Mouse (Mus musculus): ENCODE data around the gene Gm42372. TPM values are rescaled to one million over a fixed set of nuclear protein-coding genes. Genes with fewer than 3 reads are reported as not detected.

Gm42372 gene
- polyA plus RNA-seq, 1 experiment from 2014 or later, result 0.32 TPM

GRCm38 (mm10) chr7:16956410-16957265 is 26.2 kb upstream of the Gm42372 start:
- no peak overlapping the region for H3K27ac ChIP-seq (ENCODE audit: low read length)
- no peak overlapping the region for H3K9ac ChIP-seq (ENCODE audit: low read depth, low read length)
- H3K4me2 ChIP-seq (ENCODE audit: low read depth, low read length), result no peak overlapping the region
- no peak for ATAC-seq
- no peak overlapping the region for H3K4me3 ChIP-seq (ENCODE audit: low read length)
- H3K9me3 ChIP-seq (ENCODE audit: control insufficient read depth, low read length), result no peaks in the 10 kb centered on the region
- 61% methylated on average over 15 of the region's 15 CpGs for whole genome bisulfite sequencing
- H3K36me3 ChIP-seq (ENCODE audit: control insufficient read depth, insufficient read depth, low read length), result no peaks in the 10 kb centered on the region
- peaks cover 5% of the 10 kb centered on the region for H3K4me1 ChIP-seq (ENCODE audit: control insufficient read depth, insufficient read depth, low read length)
- no peaks in the 10 kb centered on the region for H3K27me3 ChIP-seq (replicated peaks; ENCODE audit: control insufficient read depth, insufficient read depth, low read length)

GRCm38 (mm10) chr7:16959539-16960187 is 23.2 kb upstream of the Gm42372 start, which contains the start of gene Pnmal1:
Gene Pnmal1 (plus strand): TSS chr7:16959679.
- no peak within 1 kb of the TSS for H3K27ac ChIP-seq (ENCODE audit: low read length)

DNA sequence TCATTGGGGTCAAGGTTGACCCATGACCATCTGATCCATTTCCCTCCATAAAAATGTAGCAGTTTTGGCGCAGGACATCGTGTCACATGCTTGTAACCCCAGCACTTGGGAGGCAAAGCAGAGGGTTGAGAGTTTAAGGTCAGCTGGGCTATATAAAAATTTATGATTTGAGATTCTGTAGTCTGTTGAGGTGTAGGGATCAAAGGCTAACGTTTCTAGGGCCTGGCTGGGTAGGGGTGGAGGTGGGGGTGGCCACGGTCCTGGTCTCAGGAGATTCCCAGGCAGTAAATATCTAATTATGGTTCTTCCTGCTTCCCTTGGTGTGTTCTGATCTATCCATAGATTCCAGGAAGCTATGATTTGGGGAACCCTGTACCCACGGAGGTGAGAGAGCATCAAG is 21.2 kb upstream of the Gm42372 start:
- no peak overlapping the region for H3K4me2 ChIP-seq (ENCODE audit: low read depth, low read length)
- H3K4me3 ChIP-seq (ENCODE audit: low read length), result no peak overlapping the region
- H3K4me1 ChIP-seq (ENCODE audit: control insufficient read depth, insufficient read depth, low read length), result peaks cover 15% of the 10 kb centered on the region
- no peaks in the 10 kb centered on the region for H3K27me3 ChIP-seq (replicated peaks; ENCODE audit: control insufficient read depth, insufficient read depth, low read length)
- H3K9me3 ChIP-seq (ENCODE audit: control insufficient read depth, low read length), result no peaks in the 10 kb centered on the region
- ATAC-seq, result peak; percentile 83
- H3K36me3 ChIP-seq (ENCODE audit: control insufficient read depth, insufficient read depth, low read length), result no peaks in the 10 kb centered on the region
- no peak overlapping the region for H3K9ac ChIP-seq (ENCODE audit: low read depth, low read length)
- no peak overlapping the region for H3K27ac ChIP-seq (ENCODE audit: low read length)
- WGBS, result 64% methylated on average over 5 of the region's 5 CpGs

More at GRCm38 (mm10) chr7:16959539-16960187, 23.2 kb upstream of the Gm42372 start, which contains the start of gene Pnmal1:
- Histone ChIP-seq H3K27me3 (replicated peaks; ENCODE audit: control insufficient read depth, insufficient read depth, low read length) (no peaks in the 10 kb centered on the region), H3K4me1 (ENCODE audit: control insufficient read depth, insufficient read depth, low read length) (peaks cover 9% of the 10 kb centered on the region), H3K9ac (ENCODE audit: low read depth, low read length) (no peak within 1 kb of the TSS), H3K36me3 (ENCODE audit: control insufficient read depth, insufficient read depth, low read length) (no peaks in the 10 kb centered on the region), H3K4me3 (ENCODE audit: low read length) (no peak within 1 kb of the TSS), H3K4me2 (ENCODE audit: low read depth, low read length) (no peak within 1 kb of the TSS), H3K9me3 (ENCODE audit: control insufficient read depth, low read length) (no peaks in the 10 kb centered on the region)
- ATAC-seq, result peak; percentile 70
- 20% methylated on average over 17 of the region's 17 CpGs for WGBS

- 0 out of 2 replicates have a peak, but pooled peaks have one; percentile 24 for ATAC-seq
- Histone ChIP-seq H3K4me1 (ENCODE audit: control insufficient read depth, insufficient read depth, low read length) (0 out of 2 replicates have a peak, but pooled peaks cover 6% of the 10 kb centered on the region), H3K4me3 (ENCODE audit: low read length) (no peak overlapping the region), H3K36me3 (ENCODE audit: control insufficient read depth, insufficient read depth, low read length) (no peaks in the 10 kb centered on the region), H3K9me3 (ENCODE audit: control insufficient read depth, low read length) (0 out of 2 replicates have a peak, but pooled peaks cover 5% of the 10 kb centered on the region), H3K27ac (ENCODE audit: low read length) (no peak overlapping the region), H3K4me2 (ENCODE audit: low read depth, low read length) (no peak overlapping the region), H3K9ac (ENCODE audit: low read depth, low read length) (no peak overlapping the region), H3K27me3 (replicated peaks; ENCODE audit: control insufficient read depth, insufficient read depth, low read length) (no peaks in the 10 kb centered on the region)
- 73% methylated on average over 6 of the region's 6 CpGs for whole genome bisulfite sequencing
Observed at GRCm38 (mm10) chr7:16968414-16968813, 14.5 kb upstream of the Gm42372 start.

- Histone ChIP-seq H3K4me3 (ENCODE audit: low read length) (no peak overlapping the region), H3K4me1 (ENCODE audit: control insufficient read depth, insufficient read depth, low read length) (0 out of 2 replicates have a peak, but pooled peaks cover 1% of the 10 kb centered on the region), H3K4me2 (ENCODE audit: low read depth, low read length) (no peak overlapping the region), H3K27ac (ENCODE audit: low read length) (no peak overlapping the region), H3K9ac (ENCODE audit: low read depth, low read length) (no peak overlapping the region), H3K9me3 (ENCODE audit: control insufficient read depth, low read length) (0 out of 2 replicates have a peak, but pooled peaks cover 5% of the 10 kb centered on the region), H3K36me3 (ENCODE audit: control insufficient read depth, insufficient read depth, low read length) (no peaks in the 10 kb centered on the region), H3K27me3 (replicated peaks; ENCODE audit: control insufficient read depth, insufficient read depth, low read length) (no peaks in the 10 kb centered on the region)
- ATAC-seq, result no peak
- 83% methylated on average over 3 of the region's 3 CpGs for WGBS
Observed at GRCm38 (mm10) chr7:16971160-16971559, 11.7 kb upstream of the Gm42372 start.

DNA sequence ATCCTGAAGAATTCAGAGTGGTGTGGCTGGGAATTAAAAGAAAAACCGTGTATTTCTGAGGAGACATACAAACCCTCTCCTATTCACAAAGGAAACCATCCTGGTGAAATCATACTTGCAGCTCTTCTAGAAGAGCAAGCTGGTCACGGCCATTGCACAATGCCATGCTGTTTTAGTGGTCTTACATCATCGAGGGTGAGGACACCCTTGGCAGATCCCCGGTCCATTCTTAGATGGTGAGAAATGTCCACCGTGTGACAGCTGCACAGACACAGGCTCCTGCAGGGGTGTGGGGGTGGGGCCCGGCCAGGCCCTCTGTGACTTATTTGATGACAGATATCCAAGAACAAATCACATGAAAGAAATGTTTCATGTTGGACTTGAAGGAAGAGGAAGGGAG is 8.9 kb upstream of the Gm42372 start:
- H3K4me3 ChIP-seq (ENCODE audit: low read length), result no peak overlapping the region
- H3K9me3 ChIP-seq (ENCODE audit: control insufficient read depth, low read length), result no peaks in the 10 kb centered on the region
- H3K4me2 ChIP-seq (ENCODE audit: low read depth, low read length), result no peak overlapping the region
- no peaks in the 10 kb centered on the region for H3K27me3 ChIP-seq (replicated peaks; ENCODE audit: control insufficient read depth, insufficient read depth, low read length)
- H3K27ac ChIP-seq (ENCODE audit: low read length), result no peak overlapping the region
- 65% methylated on average over 6 of the region's 6 CpGs for WGBS
- no peaks in the 10 kb centered on the region for H3K36me3 ChIP-seq (ENCODE audit: control insufficient read depth, insufficient read depth, low read length)
- H3K9ac ChIP-seq (ENCODE audit: low read depth, low read length), result no peak overlapping the region
- no peak for ATAC-seq
- no peaks in the 10 kb centered on the region for H3K4me1 ChIP-seq (ENCODE audit: control insufficient read depth, insufficient read depth, low read length)

- no peak for ATAC-seq
- H3K4me1 ChIP-seq (ENCODE audit: control insufficient read depth, insufficient read depth, low read length), result 0 out of 2 replicates have a peak, but pooled peaks cover 2% of the 10 kb centered on the region
- 58% methylated on average over 8 of the region's 8 CpGs for WGBS
Observed at GRCm38 (mm10) chr7:16976298-16976697, 6.6 kb upstream of the Gm42372 start.

DNA sequence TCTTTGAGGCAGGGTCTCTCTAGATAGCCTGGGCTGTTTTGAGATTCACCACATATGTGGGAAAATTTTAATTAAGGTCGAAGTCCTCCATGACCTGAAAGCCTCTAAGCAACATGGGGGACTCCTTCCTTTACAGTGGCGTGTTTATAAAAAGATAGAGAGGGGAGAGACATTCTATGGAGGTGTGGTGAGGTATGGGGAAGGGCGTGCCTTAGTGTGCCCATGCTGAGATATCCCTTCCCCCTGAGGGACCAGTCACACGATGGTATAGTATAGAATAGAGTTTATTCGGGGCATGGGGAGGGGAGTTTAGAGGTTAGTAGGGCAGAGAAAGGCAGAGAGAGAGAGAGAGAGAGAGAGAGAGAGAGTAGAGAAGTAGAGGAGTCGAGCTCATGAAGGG is 4.7 kb upstream of the Gm42372 start:
- no peak overlapping the region for H3K4me2 ChIP-seq (ENCODE audit: low read depth, low read length)
- 78% methylated on average over 6 of the region's 6 CpGs for WGBS
- peaks cover 7% of the 10 kb centered on the region; the same call in 1 of the 2 replicates for H3K4me1 ChIP-seq (ENCODE audit: control insufficient read depth, insufficient read depth, low read length)
- H3K36me3 ChIP-seq (ENCODE audit: control insufficient read depth, insufficient read depth, low read length), result no peaks in the 10 kb centered on the region
- H3K27ac ChIP-seq (ENCODE audit: low read length), result no peak overlapping the region
- no peaks in the 10 kb centered on the region for H3K27me3 ChIP-seq (replicated peaks; ENCODE audit: control insufficient read depth, insufficient read depth, low read length)
- H3K9me3 ChIP-seq (ENCODE audit: control insufficient read depth, low read length), result no peaks in the 10 kb centered on the region
- no peak for ATAC-seq
- H3K9ac ChIP-seq (ENCODE audit: low read depth, low read length), result no peak overlapping the region
- H3K4me3 ChIP-seq (ENCODE audit: low read length), result no peak overlapping the region

More at GRCm38 (mm10) chr7:16976298-16976697, 6.6 kb upstream of the Gm42372 start:
- Histone ChIP-seq H3K4me2 (ENCODE audit: low read depth, low read length) (no peak overlapping the region), H3K9me3 (ENCODE audit: control insufficient read depth, low read length) (no peaks in the 10 kb centered on the region), H3K27ac (ENCODE audit: low read length) (no peak overlapping the region), H3K4me3 (ENCODE audit: low read length) (no peak overlapping the region), H3K9ac (ENCODE audit: low read depth, low read length) (no peak overlapping the region), H3K27me3 (replicated peaks; ENCODE audit: control insufficient read depth, insufficient read depth, low read length) (no peaks in the 10 kb centered on the region), H3K36me3 (ENCODE audit: control insufficient read depth, insufficient read depth, low read length) (no peaks in the 10 kb centered on the region)

- WGBS, result 86% methylated on average over 3 of the region's 3 CpGs
- no peaks in the 10 kb centered on the region for H3K36me3 ChIP-seq (ENCODE audit: control insufficient read depth, insufficient read depth, low read length)
- no peaks in the 10 kb centered on the region for H3K9me3 ChIP-seq (ENCODE audit: control insufficient read depth, low read length)
- H3K27me3 ChIP-seq (replicated peaks; ENCODE audit: control insufficient read depth, insufficient read depth, low read length), result no peaks in the 10 kb centered on the region
- H3K9ac ChIP-seq (ENCODE audit: low read depth, low read length), result no peak overlapping the region
- no peak for ATAC-seq
- peaks cover 7% of the 10 kb centered on the region; the same call in 1 of the 2 replicates for H3K4me1 ChIP-seq (ENCODE audit: control insufficient read depth, insufficient read depth, low read length)
- no peak overlapping the region for H3K4me3 ChIP-seq (ENCODE audit: low read length)
- H3K4me2 ChIP-seq (ENCODE audit: low read depth, low read length), result no peak overlapping the region
- no peak overlapping the region for H3K27ac ChIP-seq (ENCODE audit: low read length)
Observed at GRCm38 (mm10) chr7:16978593-16978992, 4.3 kb upstream of the Gm42372 start.
